Mouse (Mus musculus): Measurements from ENCODE around the gene Efcc1.

DNA sequence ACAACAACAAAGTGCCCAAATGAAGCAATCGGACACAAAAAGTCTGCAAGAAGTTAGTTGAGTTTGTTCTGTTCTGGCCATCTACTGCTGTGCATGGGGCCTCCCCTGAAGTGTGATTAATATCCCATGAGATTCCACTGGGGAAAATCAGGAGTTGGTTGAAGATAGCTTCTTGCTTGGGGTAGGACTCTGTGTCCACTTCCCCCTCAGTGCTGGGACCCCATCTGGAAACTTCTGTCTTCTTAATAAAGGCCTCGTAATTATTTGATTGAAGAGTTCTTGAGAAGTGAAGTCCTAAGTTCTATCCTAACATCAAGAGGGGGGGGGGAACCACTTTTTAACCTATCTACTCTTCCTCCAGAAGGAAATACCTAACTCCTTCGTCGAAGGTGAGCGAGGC, 31.5 kb downstream of the Efcc1 start:
- TF ChIP-seq GATA1 (IDR thresholded peaks at IDR 0.05; ENCODE audit: borderline replicate concordance, low read length) (no peak), FLI1 (IDR thresholded peaks at IDR 0.05; ENCODE audit: low read length) (no peak)
